Mouse (Mus musculus): Measurements from ENCODE around the gene Kmt2c.

DNA sequence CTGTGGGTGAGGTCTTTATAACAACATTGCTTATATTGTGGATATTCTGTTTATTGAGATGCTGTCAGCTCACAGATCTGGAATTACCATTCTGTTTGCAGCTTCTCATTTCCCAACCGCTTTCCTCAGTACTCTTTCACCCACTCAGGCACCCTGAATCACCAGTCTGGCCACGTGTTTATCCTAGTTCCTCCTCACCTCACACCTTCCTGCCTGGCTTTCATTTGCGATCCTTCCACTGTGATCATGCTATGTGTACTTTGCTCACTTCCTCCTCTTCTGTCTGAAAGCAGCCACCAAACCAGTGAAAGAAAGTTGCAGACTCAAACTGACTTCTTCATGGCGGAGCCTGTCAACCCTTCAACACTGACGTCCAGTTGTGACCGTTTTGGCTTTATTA lies 255.5 kb downstream of the Kmt2c start:
- TF ChIP-seq POLR2A (IDR thresholded peaks at IDR 0.05; ENCODE audit: control insufficient read depth, extremely low read depth, insufficient read depth, low read length, poor library complexity) (no peak), CTCF (IDR thresholded peaks at IDR 0.05; ENCODE audit: borderline replicate concordance, control insufficient read depth, extremely low read depth, insufficient read depth, low read length, poor library complexity) (no peak)
